Mouse (Mus musculus) olfactory bulb, adult 2 months (tissue): ENCODE measurements around the gene Rwdd3.

ENCODE experiments used
- CTCF ChIP-seq: fragments of 200-500 bp; IDR thresholded peaks from 2 replicates; pipeline ENCODE4 v1.5.1; 2012; ENCODE audit warnings: low read depth, mild to moderate bottlenecking, low read length, moderate library complexity; ENCODE audit not compliant: insufficient read depth
- POLR2A ChIP-seq: fragments of 200-500 bp; IDR thresholded peaks from 2 replicates; pipeline ENCODE4 v1.6.1; 2012; ENCODE audit warnings: mild to moderate bottlenecking, low read depth, low read length, moderate library complexity; ENCODE audit not compliant: insufficient read depth

- TF ChIP-seq CTCF: no peak
- TF ChIP-seq POLR2A: no peak
Measured at GRCm38 (mm10) chr3:121176011-121176410, 4.5 kb upstream of the Rwdd3 start.
